Mouse (Mus musculus): ENCODE measurements around the gene Cyp3a25. TPM values are rescaled to one million over a fixed set of nuclear protein-coding genes. Genes with fewer than 3 reads are reported as not detected.

The Cyp3a25 gene
- total RNA-seq (2023), result not detected in 4 replicates

GRCm38 (mm10) chr5:146009509-146009908 lies at the start of gene Cyp3a25:
Gene Cyp3a25 (minus strand): TSS chr5:146009618.

Other genes starting within 250 kb of the Cyp3a25 start
- gene Cyp3a44, start 203.7 kb downstream of the Cyp3a25 start, total RNA-seq (2023), result not detected in 4 replicates
- not detected in 4 replicates for gene Cyp3a11, start 129.7 kb downstream of the Cyp3a25 start, total RNA-seq (2023)
- not detected in 4 replicates for gene Cyp3a59, start 69.6 kb upstream of the Cyp3a25 start, total RNA-seq (2023)
- not detected in 4 replicates for gene Gm5565, start 150.9 kb upstream of the Cyp3a25 start, total RNA-seq (2023)
- not detected in 4 replicates for gene Gm6309, start 161.1 kb upstream of the Cyp3a25 start, total RNA-seq (2023)
- 1.8 to 3.3 TPM (median 2.7 TPM) in 4 replicates for gene 1700001J03Rik, start 175.7 kb upstream of the Cyp3a25 start, total RNA-seq (2023)
- gene Rnf6, start 211.9 kb upstream of the Cyp3a25 start, total RNA-seq (2023), result 35.5 to 45.7 TPM (median 43.3 TPM) in 4 replicates
- gene Cdk8, start 221.6 kb upstream of the Cyp3a25 start, total RNA-seq (2023), result 46.1 to 57.4 TPM (median 53.8 TPM) in 4 replicates

All from B cell, adult 62 days (primary cell).